Mouse (Mus musculus): Measurements from ENCODE around the gene Cers1.

GRCm38 (mm10) chr8:70347860-70348420 lies 32.4 kb downstream of the Cers1 start:
- TF ChIP-seq POLR2A (IDR thresholded peaks at IDR 0.05; ENCODE audit: insufficient read length, low read depth) (no peak), CEBPB (IDR thresholded peaks at IDR 0.05; ENCODE audit: insufficient read depth, poor library complexity, severe bottlenecking) (no peak), USF1 (IDR thresholded peaks at IDR 0.05; ENCODE audit: low read depth) (no peak), MAX (IDR thresholded peaks at IDR 0.05; ENCODE audit: low read depth) (no peak), MYOG (IDR thresholded peaks at IDR 0.05; ENCODE audit: control insufficient read depth in 1 of 3, insufficient read depth in 1 of 3, insufficient read length in 2 of 3, low read depth in 2 of 3) (no peak), TCF12 (IDR thresholded peaks at IDR 0.05; ENCODE audit: insufficient read depth, poor library complexity, severe bottlenecking) (no peak), SRF (IDR thresholded peaks at IDR 0.05; ENCODE audit: control insufficient read depth, insufficient read length, low read depth) (no peak), POLR2AphosphoS2 (IDR thresholded peaks at IDR 0.05; ENCODE audit: insufficient read length, low read depth) (no peak), TCF3 (IDR thresholded peaks at IDR 0.05; ENCODE audit: insufficient read length, low read depth) (no peak), E2F4 (IDR thresholded peaks at IDR 0.05; ENCODE audit: insufficient read depth) (no peak), REST (IDR thresholded peaks at IDR 0.05; ENCODE audit: insufficient read depth, insufficient read length) (no peak), MYOD1 (IDR thresholded peaks at IDR 0.05; ENCODE audit: control insufficient read depth in 1 of 3, insufficient read length in 2 of 3, low read depth in 2 of 3) (no peak)
